Mouse (Mus musculus) megakaryocyte, embryonic 14.5 days (primary cell): ENCODE data around the gene Cdca7l.

Source experiments
- FLI1 ChIP-seq: IDR thresholded peaks from 2 replicates; pipeline ENCODE4 v1.6.1; 2012; ENCODE audit warnings: low read length, inconsistent platforms, mixed read lengths
- GATA1 ChIP-seq: IDR thresholded peaks from 3 replicates; pipeline ENCODE4 v1.6.1; 2012; ENCODE audit warnings: mixed read lengths, low read length, inconsistent platforms, borderline replicate concordance

DNA sequence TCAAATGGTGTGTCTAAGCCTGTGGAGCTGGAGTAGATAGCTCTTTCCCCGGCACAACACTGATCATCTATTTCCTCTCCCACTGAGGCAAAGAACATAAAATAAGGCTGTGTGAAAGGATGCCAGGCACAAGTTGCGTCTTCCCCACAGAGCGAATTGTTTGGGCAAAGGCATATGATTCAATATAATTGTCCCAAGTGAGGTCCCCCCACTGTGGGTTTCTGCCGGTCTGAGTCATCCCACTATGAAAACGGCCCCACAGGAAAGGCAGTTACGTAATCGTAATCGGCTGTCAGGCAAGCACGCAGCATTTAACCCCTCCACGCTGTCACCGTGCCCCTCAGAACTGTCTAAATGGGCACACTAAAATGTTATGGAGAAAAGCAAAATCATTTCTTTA, 6.0 kb downstream of the Cdca7l start:
- TF ChIP-seq GATA1 (no peak), FLI1 (no peak)
